Mouse (Mus musculus) mouse trophoblast stem cell (cell line): Measurements from ENCODE around the gene Runx1.

Experiments used
- in situ Hi-C, 2 experiments: fragments of 300-500 bp; cut with MseI, MboI; formaldehyde crosslinking; loops; 2 replicates in 1 of 2; 3 replicates in 1 of 2; pipeline ENCODE4 v1.15.1; 2025

Gene Runx1

DNA sequence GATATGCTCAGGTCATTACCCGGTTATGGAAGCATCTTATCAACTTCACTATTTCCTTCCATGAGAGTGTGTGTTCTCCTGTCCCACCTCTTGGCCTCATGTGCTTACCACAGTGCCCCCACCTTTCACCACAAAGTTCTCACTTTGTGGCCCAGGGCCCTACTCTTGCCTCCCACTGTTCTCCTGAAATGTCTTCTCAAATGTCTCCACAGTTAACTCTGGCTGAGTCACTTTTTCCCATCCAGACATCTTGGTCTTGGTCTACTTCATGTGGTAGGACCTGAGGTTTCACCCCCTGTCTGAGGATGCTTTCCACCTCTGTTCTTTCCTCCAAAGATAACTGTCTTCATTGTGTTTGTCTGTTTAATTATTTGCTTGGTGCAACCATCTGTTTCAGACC is 77.7 kb downstream of the Runx1 start:
- in situ Hi-C loops = no loop called here

DNA sequence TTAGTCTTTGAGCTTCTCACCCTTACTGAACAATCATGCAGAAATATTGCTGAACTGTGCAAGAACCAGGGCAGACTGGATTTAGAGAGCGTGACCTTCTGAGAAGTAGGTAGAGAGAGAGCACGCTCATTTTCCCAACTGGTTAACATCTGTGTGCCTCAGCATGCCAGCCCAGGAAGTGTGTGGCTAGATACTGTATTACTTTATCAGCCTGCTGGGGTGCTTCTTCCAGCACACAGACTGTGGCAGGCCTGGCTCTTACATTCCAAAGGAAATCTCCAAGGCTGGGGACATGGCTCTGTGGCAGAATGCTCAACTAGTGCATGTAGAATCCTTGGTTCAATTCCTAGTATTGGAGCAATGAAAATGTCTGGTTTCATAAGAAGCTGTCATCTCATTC is 78.9 kb downstream of the Runx1 start:
- in situ Hi-C loops = no loop called here

DNA sequence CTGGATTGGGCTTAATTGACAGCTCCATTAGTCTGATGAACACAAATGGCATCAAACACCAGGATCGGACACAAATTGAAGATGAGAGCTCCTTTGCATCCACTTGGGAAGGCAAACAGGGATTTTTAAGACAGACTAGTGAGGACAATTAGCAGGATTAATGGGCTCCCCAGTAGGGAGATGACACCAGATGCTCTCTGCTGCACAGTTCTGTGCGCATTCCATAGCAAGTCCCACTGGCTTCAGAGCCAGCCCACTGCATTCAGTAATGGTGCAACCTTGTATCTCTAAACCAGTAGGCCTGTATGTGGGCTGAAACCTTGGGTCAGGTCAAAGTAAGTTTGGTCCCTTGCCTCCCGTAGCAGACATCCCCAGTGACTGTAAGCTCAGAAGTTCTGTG is 80.7 kb downstream of the Runx1 start:
- in situ Hi-C loops = no loop called here

DNA sequence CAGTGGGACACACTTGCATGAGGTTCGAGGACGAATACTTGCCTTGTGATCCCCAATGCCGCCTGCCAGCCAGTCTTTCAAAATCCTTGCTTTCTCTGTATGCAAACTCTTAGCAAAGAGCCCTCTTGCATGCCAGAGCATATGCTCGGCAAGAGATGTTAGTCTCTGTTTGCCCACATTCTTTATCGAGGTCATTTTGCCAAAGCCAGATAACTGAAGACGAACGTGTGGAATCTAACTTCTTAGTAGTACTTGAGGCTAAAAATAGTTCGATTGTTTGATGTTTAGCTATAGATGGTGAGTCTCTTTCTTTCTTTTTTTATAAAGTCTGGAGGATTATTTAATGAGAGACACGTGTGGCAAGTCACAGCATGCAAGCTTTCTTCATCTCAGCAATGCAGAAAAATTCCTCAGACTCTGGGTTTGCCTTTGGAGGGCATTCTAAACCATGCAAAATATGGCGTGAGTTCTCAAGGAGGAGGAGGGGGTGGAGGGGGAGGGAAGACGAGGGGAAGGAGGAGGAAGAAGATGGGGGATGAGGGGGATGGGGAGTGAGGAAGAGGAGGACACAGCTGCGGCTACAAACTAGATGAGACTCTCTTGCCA is 81.7 kb downstream of the Runx1 start:
- in situ Hi-C loops = no loop called here

DNA sequence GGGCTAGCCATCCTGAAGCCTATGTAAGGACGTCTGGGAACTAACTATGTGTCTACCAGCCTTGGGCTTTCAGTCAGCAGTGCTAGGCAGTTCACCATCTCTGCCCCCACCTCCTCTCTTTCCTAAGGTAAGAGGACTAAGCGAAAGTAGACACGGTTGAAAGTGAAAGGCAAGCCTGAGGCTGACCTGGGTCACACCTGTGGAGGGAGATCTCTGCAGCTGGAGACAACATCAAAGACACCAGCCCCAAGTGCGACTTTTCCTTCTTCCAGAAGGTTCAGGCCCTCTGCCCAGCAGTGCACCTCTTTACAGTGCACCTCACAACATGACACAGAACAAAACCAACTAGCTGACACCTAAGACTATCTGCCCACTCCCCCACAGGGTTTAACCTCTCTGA is 82.2 kb downstream of the Runx1 start:
- in situ Hi-C loops = no loop called here

DNA sequence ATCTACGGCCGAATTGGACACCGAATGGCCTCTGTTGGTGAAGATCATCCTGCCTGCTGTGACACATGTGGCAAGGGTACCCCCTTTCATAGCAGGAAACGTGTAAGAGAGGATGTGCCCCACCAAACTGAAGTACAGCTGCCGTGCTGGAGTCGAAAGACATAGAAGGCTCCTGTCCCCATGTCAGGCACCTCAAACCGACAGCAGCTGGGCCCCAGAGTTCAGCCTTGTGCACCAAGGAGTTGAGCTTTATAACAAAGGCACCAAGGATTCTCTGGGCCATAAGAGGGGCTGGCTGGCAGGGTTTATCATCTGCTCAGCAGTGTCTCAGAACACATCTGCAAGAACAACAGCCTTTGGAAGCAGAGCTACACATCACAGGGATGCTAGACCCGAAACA is 84.6 kb downstream of the Runx1 start:
- in situ Hi-C loops = no loop called here

DNA sequence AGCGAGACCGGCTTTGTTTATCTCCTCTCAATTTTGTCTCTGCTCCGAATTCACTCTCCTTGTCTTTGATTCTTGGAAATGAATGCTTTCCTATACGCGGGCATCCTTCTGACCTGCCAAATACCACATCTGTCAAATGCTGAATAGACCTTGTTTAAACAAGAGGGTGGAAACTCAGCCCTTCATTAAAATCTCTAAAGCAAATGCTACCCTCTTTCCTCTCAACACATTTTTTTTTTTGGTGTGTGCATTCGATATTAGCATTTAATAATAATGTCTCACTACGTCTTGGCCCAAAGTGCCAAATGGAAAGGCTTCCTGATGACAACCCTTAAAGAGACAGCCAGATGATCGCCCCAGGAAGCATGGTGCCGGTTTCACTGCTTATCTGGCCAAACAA is 85.4 kb downstream of the Runx1 start:
- in situ Hi-C loops = no loop called here

DNA sequence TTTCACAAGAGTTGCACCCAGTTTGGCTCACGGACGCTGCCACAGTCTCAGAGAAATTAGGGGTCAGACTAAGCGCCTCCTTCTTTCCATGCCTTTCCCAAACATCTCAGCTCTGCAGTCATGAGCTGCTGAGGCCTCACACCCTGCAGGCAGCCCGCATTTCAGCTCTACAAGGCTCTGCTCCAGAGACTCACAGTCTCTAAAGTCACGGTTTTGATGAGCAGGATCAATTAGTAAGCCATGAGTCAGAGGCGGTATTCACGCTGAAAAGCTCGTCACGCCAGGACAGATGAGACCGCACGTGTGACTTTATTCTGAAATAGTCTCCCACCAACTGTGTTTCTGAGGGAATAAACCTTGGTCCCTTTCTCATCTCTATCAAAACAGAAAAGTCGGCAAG is 86.0 kb downstream of the Runx1 start:
- in situ Hi-C loops = no loop called here

DNA sequence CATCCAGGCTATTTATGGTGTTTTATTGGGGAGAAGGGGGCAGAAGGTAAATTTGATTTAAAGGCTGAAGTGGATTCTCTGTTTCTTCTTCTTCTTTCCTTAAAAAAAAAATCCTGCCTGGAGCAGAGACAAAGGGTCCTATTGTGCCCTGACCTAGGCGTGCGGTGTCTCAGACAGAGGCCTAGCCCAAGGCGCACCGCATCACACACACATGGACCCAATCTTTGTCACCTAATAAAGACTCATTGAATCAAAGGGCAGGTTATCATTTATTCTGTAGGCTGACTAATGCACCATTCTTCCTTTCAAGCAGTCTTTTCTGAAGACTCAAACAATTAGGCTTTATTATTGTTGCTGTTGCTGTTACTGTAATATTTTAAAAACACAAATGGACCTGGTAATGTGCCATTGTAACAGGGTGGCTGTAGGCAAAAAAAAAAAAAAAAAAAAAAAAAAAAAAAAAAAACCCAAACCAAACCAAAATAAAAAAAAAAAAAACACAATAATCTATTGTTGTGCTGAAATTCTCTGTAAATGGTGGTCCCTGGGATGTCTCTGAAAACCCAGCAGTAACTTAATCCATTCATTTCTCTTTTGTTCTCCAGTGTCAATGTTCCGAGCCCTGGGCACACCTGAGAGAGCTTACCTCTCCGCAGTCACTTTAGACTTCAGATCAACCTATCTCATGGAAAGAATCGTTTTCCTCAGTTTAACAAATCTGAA is 86.7 kb downstream of the Runx1 start:
- in situ Hi-C loops = no loop called here

DNA sequence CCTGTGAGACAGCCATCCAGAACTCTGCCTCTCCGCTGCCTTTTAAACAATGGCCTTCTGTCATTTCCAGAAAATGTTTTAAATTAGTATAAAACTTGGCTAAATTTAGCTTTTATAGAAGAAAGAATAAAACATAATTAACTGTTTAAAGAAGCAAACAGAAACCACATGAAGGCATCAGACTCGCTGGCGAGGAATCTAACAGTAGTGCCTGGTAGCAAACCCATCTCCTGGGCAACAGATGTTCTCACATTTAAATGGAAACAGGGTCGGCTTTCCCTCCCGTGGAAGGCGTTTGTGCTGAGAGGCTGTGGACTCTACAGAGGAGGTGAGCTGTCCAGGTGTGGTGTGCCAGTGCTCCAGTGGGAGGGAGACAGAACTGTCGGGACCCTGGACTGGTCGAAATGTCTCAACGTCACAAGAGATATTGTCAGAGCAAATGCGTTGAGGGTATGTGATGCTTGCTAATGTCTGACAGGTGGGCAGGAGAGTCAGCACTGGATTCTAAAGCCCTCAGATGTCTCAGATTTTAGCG is 87.4 kb downstream of the Runx1 start:
- in situ Hi-C loops = no loop called here

DNA sequence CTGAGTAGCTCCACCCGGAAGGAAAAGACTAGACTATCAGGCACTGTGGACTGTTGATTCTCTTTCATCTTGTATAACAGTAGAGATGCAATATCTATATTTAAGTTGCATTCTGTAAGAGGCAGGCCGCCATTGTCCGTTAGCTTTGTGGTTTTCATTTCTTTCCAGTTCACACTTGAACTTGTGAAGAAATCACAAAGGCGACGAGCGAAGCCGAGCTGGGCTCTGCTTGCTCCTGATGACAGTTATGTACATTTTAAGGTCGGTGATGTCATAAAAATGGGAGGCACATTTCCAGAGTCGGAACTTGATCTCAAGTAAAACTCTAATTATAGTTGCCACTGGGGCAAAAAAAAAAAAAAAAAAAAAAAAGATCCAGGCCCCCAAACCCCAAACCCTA is 99.1 kb downstream of the Runx1 start:
- in situ Hi-C loops = no loop called here

DNA sequence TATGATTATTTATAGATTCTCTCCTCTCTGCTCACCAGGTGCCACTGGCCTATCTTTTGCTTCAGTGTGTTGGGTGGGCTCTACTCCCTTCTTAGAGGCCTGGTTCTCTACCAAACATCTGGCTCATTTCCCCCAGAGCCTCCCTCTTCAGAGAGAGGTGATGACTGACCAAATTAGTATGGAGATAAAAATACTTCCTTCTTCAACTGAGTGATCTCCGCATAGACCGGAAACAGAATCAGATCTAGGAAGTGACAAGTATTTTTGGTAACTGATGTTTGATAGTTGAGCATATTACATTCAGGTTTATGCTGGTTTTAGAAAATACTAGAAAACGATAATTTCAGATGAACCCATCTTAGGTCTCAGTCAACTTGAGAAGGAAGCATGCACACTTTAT is 101.4 kb downstream of the Runx1 start:
- in situ Hi-C loops = no loop called here

DNA sequence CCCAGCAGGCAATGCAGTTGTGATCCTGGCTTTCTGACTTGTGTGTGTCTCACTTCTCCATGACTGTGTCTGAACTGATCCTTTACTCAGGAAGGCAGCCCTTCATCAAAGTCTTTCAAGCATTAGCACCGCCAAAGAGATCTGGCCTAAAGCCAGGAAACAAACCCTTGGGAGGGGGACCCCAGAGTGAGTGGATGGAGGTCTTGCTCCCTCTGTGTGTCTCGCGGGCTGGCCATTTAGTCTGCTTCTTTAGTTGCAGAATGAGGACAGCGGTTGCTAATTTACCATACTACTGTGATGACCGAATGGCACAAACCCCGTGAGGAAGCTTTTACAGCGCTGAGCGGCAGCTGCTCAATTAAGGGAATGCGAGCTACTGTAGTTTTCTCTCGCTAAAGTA is 105.3 kb downstream of the Runx1 start:
- in situ Hi-C loops = no loop called here

DNA sequence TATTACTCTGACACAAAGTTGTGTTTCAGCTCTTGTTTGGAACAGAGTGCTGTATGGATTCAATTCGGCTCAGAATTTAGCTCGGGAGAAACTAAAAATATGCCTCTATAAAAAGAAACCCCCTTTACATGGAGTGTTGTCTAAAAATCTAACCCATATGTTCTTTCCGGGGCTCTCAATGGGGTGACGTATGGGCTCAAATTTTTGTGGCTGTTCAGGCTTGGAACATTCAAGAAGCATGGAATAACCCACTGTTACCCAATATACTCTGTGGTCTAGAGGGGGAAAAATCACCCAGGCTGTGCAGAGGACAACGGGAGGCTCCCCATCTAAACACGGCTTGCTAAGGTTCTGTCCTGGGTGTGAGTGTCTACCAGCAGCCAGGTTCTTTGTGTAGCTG is 106.2 kb downstream of the Runx1 start:
- in situ Hi-C loops = no loop called here

DNA sequence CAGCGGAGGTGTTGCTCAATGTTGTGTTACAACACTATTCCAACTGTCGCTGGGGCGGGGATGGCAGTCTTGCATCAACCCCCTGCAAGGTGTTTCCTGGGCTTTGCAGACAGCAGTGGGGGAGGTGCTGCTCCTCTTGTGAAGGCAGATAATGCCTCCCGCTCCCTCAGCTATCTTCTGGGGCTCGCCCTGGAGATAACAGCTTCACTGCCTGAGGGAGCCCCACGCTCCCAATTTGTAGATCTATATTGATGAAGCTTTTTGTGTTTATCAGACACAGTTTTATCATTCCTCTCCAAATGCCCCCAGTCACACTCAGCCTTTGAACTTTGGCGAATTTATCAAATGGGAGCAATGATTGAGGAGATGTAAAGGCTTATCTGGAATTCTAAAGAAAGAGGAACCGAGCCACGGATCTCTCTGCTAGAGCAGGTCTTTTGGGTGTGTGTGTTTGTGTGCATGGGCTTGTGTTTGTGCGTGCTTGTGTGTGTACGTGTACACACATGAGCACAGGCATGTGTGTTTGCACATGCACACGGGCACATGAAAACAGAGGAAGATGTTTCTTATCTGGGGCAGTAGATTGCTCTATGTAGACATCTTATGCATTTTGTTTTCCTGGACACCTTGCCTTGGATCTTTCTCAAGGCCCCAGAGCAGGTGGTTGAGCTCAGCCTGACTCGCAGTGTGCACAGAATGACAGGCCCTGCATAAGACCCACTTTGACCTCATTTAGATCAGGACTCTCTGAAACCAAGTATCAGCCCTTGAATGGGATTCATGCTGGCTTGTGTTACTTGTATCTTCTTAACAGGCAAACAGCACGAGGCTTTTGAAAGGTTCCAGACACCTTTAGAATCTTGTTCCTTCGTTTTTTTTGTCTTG is 110.1 kb downstream of the Runx1 start:
- in situ Hi-C loops = no loop called here

DNA sequence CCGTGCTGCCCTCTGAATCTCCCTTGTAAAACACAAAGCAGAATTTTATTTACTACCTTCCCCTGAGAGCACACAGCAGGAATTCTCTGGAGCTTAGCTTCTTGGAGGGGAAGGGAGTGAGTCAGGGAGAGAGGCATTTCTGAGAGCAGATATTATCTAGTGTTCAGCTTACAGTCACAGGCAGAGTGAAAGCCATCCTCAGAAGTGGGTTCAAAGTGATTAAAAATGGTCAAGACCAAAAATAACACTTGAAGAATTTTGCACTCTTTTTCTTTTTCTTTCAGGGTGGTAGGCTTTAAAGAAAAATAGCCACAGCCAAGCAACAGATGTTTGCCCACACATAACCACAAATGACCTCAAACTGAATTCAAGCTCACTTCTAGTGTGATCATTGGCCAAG is 115.8 kb downstream of the Runx1 start:
- in situ Hi-C loops = no loop called here

DNA sequence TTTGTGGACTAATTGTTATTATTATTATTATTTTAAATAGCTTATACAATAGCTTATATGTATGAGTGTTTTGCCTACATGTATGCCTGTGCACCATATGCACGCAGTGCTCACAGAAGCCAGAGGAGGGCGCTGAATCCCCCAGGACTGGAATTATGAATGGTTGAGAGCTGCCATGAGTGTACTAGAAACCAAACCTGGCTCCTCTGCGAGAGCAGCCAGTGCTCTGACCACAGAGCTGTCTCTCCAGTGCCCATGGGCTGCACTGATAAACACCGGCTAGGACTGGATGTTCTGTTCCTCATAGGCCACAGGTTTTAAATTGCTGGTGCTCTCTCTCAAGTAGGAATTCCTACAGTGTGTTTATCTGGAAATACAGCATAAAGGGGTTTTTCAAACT is 117.2 kb downstream of the Runx1 start:
- in situ Hi-C loops = loop anchor here in 1 of 2 experiments (10.0 kb wide), 1 partner anchor 586 kb away; no protein-coding TSS in a partner anchor

DNA sequence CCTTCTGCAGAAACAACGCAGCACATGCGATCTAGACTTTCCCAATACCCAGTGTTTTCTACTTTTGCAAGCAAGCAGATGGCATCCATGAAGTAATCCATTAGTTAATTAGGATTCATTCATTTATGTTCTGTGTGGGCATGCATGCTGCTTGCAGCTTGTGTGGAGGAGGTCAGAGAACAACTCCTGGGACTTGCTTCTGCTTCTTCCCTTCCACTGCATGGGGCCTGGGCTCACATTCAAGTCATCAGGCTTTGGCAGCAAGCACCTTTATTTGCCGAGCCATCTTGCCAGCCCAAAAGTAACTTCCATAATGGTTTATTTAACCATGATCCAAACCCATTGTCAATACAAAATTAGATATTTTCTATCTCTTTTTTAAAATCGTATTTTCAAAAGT is 118.2 kb downstream of the Runx1 start:
- in situ Hi-C loops = loop anchor here in 1 of 2 experiments (10.0 kb wide), 1 partner anchor 587 kb away; no protein-coding TSS in a partner anchor

DNA sequence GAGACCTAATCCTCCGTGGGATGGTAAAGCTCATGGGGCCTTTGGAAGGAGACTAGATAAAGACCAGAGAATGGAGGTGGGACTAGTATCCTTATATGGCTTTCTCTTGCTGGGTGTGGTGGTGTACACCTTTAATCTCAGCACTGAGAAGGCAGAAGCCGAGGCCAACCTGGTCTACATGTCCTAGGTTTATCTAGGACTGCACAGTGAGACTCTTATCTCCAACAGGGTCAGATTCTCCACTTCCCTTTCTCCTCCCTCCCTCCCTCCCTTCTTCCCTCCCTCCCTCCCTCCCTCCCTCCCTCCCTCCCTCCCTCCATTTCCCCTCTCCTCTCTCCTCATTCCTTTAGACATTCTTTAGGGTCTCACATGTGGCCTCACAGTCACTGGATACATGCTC is 118.8 kb downstream of the Runx1 start:
- in situ Hi-C loops = loop anchor here in 1 of 2 experiments (10.0 kb wide), 1 partner anchor 588 kb away; no protein-coding TSS in a partner anchor

DNA sequence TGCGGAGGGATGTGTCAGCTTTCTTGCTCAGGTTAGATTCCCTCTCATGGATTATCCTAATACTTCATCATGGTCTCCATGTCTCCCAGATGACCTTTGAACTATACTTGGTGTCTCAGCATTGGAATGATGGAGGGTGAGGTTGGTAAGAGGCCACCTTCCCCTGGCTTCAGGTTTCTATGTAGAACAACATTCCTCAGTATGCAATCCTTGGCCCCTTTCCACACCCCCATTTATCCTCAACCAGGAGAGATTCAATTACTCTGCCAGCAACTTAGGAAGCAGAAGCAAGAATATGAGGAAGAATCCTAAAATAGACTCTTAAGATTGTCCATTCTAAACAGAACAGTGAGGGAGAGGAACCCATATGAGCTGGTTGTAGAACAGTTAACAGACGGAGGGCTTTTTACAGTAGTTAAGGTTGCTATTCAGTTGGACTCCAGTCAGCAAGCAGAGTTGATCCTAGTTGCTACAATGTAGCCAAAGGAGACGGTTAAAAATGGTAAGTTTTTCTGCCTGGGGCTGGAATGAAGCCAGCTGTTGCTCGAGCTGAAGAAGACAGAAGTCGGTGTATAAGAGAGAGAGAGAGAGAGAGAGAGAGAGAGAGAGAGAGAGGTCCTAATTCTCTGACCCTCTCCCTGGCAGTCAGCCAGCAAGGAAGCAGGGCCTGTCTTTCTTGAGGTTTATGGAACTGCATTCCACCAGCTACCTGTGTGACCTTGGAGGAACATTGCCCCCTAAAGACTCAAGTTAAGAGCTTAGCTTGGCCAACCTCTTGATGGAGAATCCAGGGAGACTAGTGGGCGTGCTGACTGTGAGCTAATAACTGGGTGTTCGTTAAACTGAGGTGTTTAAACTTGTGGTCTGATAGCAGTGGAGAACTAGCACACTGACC is 120.1 kb downstream of the Runx1 start:
- in situ Hi-C loops = loop anchor here in 1 of 2 experiments (10.0 kb wide), 1 partner anchor 589 kb away; no protein-coding TSS in a partner anchor

DNA sequence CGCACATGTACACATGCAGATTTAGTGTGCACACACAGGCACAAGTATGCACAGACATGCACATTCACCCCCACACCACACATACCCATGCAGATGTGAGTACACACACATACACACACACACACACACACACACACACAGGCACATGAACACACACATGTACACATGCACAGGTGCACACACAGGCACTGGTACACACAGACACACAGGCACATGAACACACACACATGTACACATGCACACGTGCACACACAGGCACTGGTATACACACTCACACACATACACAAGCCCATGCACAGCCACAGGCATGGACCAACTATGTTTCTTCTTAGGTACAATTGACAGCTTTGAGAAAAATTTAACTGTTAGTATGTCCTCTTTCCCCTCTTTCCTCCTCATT is 122.1 kb downstream of the Runx1 start:
- in situ Hi-C loops = loop anchor here in 1 of 2 experiments (10.0 kb wide), 1 partner anchor 591 kb away; no protein-coding TSS in a partner anchor
